Mouse (Mus musculus): ENCODE measurements at regions not wholly inside any gene's neighbourhood (a gene's known extent, or its start where the extent isn't known, plus 50 kb on each side); places are given as distances from the start of the nearest gene placed in this dataset.

- no peak for TF ChIP-seq CTCF (IDR thresholded peaks at IDR 0.05; ENCODE audit: insufficient read depth, low read depth, low read length)
- no peak for TF ChIP-seq POLR2A (IDR thresholded peaks at IDR 0.05; ENCODE audit: insufficient read depth, low read depth, low read length)
These were observed 162.2 kb downstream of the Rps29 start for GRCm38 (mm10) chr12:68996740-68997139.
